Mouse (Mus musculus): ENCODE measurements at regions not wholly inside any gene's neighbourhood (a gene's known extent, or its start where the extent isn't known, plus 50 kb on each side); places are given as distances from the start of the nearest gene placed in this dataset.
"Not testable (repeated sequence)": the region's sequence is repeated elsewhere in the genome, so short reads cannot be mapped to it uniquely, and the experiment has no call there.

DNA sequence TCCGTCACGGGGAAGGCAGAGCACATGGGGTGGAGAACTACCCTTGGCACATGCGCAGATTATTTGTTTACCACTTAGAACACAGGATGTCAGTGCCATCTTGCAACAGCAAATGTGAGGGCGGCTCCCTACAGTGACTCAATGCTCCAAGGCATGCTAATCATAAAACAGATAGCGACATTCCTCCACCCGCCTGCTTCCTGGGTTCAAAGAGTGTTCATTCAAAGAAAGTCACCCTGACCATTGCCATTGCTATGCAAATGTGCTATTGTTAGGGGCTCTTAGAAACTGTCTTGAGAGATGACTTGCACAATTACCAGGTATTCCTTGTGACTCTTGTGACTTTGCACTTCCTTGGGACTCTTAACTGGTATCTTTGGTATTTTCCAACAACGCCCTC is 104.1 kb downstream of the H2al2a start:
- DNase-seq, result not testable (repeated sequence)

- DNase-seq, result no peak
Observed at GRCm38 (mm10) chr2:17887699-17888098, 109.1 kb downstream of the H2al2a start.

- DNase-seq, result peak in 1 of 2 experiments; percentile 9
Observed at GRCm38 (mm10) chr2:17882389-17882788, 114.4 kb downstream of the H2al2a start.

- peak; percentile 12 to 17 for DNase-seq
Observed at GRCm38 (mm10) chr2:17880800-17881717, 115.7 kb downstream of the H2al2a start.

- no peak for DNase-seq
Observed at GRCm38 (mm10) chr2:17877901-17878300, 118.9 kb downstream of the H2al2a start.

GRCm38 (mm10) chr2:17876942-17877341 is 119.8 kb downstream of the H2al2a start:
- DNase-seq, result no peak

- no peak for DNase-seq
Observed at GRCm38 (mm10) chr2:17876155-17876554, 120.6 kb downstream of the H2al2a start.

DNA sequence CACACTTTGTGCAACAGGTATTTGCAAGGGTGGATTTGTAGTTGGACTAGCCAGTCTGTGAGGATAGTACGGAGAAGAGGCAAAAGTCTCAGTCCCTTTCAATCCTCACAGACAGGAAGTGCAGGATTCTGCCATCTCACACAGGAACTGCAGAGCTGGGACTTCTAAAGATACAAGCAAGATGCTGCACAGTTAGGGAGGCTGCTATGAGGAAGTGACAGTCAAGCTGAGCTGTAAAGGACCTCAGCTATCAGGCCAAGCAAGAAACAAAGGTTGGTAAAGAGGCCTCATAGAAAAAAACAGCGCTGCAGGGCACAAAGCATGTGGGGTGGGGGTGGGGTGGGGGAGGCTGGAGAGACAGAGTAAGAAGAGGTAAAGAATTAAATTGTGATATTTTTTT is 126.2 kb downstream of the H2al2a start:
- DNase-seq, result no peak

GRCm38 (mm10) chr2:17868145-17868544 is 128.6 kb downstream of the H2al2a start:
- DNase-seq, result no peak

GRCm38 (mm10) chr2:17867341-17867740 is 129.4 kb downstream of the H2al2a start:
- peak in 1 of 2 experiments; percentile 36 for DNase-seq

GRCm38 (mm10) chr2:17861765-17862495 is 130.7 kb upstream of the Nebl start:
- peak in 1 of 2 experiments; percentile 17 for DNase-seq

- DNase-seq, result no peak
Observed at GRCm38 (mm10) chr2:17860922-17861559, 129.8 kb upstream of the Nebl start.

DNA sequence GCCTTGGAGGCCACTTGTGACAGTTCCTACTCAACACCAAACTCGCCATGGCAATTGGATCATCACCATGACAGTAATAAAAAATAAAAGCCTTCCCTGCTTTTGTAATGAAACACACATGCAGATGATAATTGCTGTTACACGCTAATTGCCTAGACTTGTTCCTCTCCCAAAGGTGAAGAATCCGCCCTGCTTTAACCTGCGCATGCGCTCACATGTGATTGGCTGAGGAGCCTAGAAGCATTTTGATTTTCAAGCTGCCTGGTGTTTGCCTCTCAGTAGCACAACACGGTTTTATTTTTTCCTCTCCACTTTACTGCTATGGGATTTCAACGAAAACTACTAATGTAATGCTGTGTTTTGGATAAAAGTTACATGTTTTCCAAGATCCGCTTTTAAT is 128.0 kb upstream of the Nebl start:
- DNase-seq, result no peak

DNA sequence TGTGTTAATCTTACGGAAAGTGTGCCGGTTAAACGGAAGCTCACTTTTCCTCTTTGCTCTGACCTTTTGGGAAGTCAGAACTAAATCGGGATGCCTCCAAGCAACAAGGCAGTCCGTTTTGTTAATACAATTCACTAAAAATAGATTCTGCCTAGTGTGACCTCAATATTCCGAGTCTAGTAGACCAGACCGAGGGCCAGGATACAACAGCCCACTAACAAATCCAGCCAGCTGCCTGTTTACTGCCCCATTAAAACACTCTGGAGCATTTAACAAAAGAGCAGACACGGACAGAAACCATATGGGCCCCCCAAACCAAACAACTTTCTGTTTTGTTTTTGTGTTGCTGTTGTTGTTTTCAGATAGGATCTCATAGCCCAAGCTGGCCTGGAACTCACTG is 127.1 kb upstream of the Nebl start:
- DNase-seq, result no peak

- DNase-seq, result no peak
Observed at GRCm38 (mm10) chr2:17855566-17856264, 124.5 kb upstream of the Nebl start.

DNA sequence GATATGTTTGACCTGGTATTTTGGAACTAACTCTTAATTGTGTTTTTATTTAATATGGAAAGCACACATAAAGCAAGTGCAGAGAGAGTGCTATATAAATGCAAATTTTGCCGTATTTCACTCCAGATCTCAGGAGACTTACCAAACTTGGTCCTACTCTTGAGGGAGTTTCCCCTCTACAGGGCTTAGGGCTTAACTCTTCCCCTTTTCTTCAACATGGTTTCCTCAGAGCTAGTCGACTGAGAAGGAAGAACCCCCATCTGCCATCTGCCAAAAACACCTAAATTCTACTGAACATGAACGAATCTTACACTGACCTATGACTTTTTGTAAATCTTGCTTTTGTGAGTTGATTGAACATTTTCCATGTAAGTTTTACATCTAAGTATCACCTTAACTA is 122.8 kb upstream of the Nebl start:
- no peak for DNase-seq

GRCm38 (mm10) chr2:17853500-17854011 is 122.3 kb upstream of the Nebl start:
- no peak for DNase-seq

- no peak for DNase-seq
Observed at GRCm38 (mm10) chr2:17852740-17853499, 121.7 kb upstream of the Nebl start.

GRCm38 (mm10) chr2:17850741-17851140 is 119.5 kb upstream of the Nebl start:
- no peak for DNase-seq

DNA sequence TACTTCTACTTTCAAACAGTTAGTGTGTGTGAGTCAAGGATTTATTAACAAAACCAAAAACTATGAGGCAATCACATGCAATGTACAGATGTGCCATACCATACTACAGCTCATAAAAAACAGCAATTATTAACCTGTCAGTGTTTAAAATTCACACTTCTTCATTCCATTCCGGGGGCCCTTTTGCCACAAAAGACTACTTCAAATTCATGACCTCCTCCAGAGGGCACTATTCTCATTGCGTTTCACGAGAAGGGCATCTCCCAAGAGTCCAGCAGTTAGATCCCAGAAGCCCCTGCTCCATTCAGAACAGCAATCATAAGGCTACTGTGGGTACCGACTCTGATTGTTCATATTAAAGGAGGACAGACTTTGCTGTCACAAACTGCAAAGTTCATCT is 118.0 kb upstream of the Nebl start:
- peak; percentile 18 to 33 for DNase-seq

GRCm38 (mm10) chr2:17845447-17846092 is 114.3 kb upstream of the Nebl start:
- not testable (repeated sequence) for DNase-seq

Data from cerebellum, postnatal 14 days (tissue).